Mouse (Mus musculus) MEL (cell line): Measurements from ENCODE around the gene Dok4. TPM values are rescaled to one million over a fixed set of nuclear protein-coding genes. Genes with fewer than 3 reads are reported as not detected.
"Not testable (repeated sequence)": the region's sequence is repeated elsewhere in the genome, so short reads cannot be mapped to it uniquely, and the experiment has no call there.

Experiments used
- DNase-seq: peaks from one replicate; pipeline ENCODE4 v3.0.0; 2011; ENCODE audit warnings: low read depth, low spot score
- H3K27ac ChIP-seq: 2 replicates; pipeline ENCODE4 v1.5.1; 2012; ENCODE audit warnings: low read depth, mild to moderate bottlenecking, control low read depth, low read length, moderate library complexity; ENCODE audit not compliant: control insufficient read depth
- H3K27me3 ChIP-seq, 2 experiments: fragments of 150-350 bp in 1 of 2; sonication (generic) in 1 of 2; 2 replicates each; pipeline ENCODE4 v1.6.1; 2012; ENCODE audit warnings: low read length in 2 of 2, mild to moderate bottlenecking in 2 of 2, improper control_type of control experiment in 1 of 2, moderate library complexity in 1 of 2; ENCODE audit not compliant: insufficient read depth in 2 of 2, control insufficient read depth in 1 of 2
- H3K36me3 ChIP-seq, 2 experiments: 2 replicates each; pipeline ENCODE4 v1.6.1; 2012 to 2014; ENCODE audit warnings: low read length in 2 of 2, improper control_type of control experiment in 1 of 2, inconsistent platforms in 1 of 2, mild to moderate bottlenecking in 1 of 2; ENCODE audit not compliant: insufficient read depth in 2 of 2, control insufficient read depth in 1 of 2
- H3K4me1 ChIP-seq, 2 experiments: fragments of 150-350 bp in 1 of 2; sonication (generic) in 1 of 2; 2 replicates each; pipeline ENCODE4 v1.6.1; 2012; ENCODE audit warnings: low read length in 2 of 2, improper control_type of control experiment in 1 of 2, mild to moderate bottlenecking in 1 of 2; ENCODE audit not compliant: insufficient read depth in 2 of 2, control insufficient read depth in 1 of 2
- H3K4me3 ChIP-seq, 2 experiments: fragments of 150-350 bp in 1 of 2; sonication (generic) in 1 of 2; 2 replicates each; pipeline ENCODE4 v1.5.1; 2012; ENCODE audit warnings: low read depth in 2 of 2, low read length in 2 of 2, mild to moderate bottlenecking in 2 of 2, moderate library complexity in 2 of 2, control low read depth in 1 of 2, improper control_type of control experiment in 1 of 2; ENCODE audit not compliant: control insufficient read depth in 1 of 2, insufficient read depth in 1 of 2
- H3K79me2 ChIP-seq: 2 replicates; pipeline ENCODE4 v1.6.1; 2012; ENCODE audit warnings: mild to moderate bottlenecking, low read length, moderate library complexity; ENCODE audit not compliant: control insufficient read depth, poor library complexity, insufficient read depth
- H3K9ac ChIP-seq: 2 replicates; pipeline ENCODE4 v1.6.1; 2012; ENCODE audit warnings: low read depth, mild to moderate bottlenecking, control low read depth, low read length, moderate library complexity; ENCODE audit not compliant: control insufficient read depth, poor library complexity, severe bottlenecking
- H3K9me3 ChIP-seq: fragments of 150-350 bp; sonication (generic); replicated peaks from 2 replicates; pipeline ENCODE4 v1.6.1; 2012; ENCODE audit warnings: mild to moderate bottlenecking, low read length, improper control_type of control experiment, moderate library complexity; ENCODE audit not compliant: insufficient read depth
- BHLHE40 ChIP-seq: IDR thresholded peaks from 2 replicates; pipeline ENCODE4 v1.6.1; 2012; ENCODE audit warnings: low read depth, mild to moderate bottlenecking, inconsistent platforms, low read length, improper control_type of control experiment, borderline replicate concordance
- CHD2 ChIP-seq: IDR thresholded peaks from 2 replicates; pipeline ENCODE4 v1.6.1; 2011; ENCODE audit warnings: low read length, improper control_type of control experiment
- CTCF ChIP-seq, 3 experiments: IDR thresholded peaks in 2 of 3; conservative IDR thresholded peaks in 1 of 3; 2 replicates each; pipeline ENCODE4 v1.5.1; 2011 to 2012; ENCODE audit warnings: low read length in 3 of 3, low read depth in 2 of 3, mild to moderate bottlenecking in 2 of 3, improper control_type of control experiment in 1 of 3, inconsistent platforms in 1 of 3, mixed read lengths in 1 of 3, moderate library complexity in 1 of 3; ENCODE audit not compliant: control insufficient read depth in 1 of 3, insufficient read depth in 1 of 3, poor library complexity in 1 of 3, severe bottlenecking in 1 of 3
- E2F4 ChIP-seq: IDR thresholded peaks from 2 replicates; pipeline ENCODE4 v1.6.1; 2011; ENCODE audit warnings: low read depth, low read length, improper control_type of control experiment, borderline replicate concordance
- ETS1 ChIP-seq: IDR thresholded peaks from 2 replicates; pipeline ENCODE4 v1.6.1; 2012; ENCODE audit warnings: low read depth, mild to moderate bottlenecking, inconsistent platforms, low read length, improper control_type of control experiment, moderate library complexity
- GATA1 ChIP-seq: IDR thresholded peaks from 2 replicates; pipeline ENCODE4 v1.6.1; 2011; ENCODE audit warnings: low read depth, low read length, improper control_type of control experiment
- JUND ChIP-seq: IDR thresholded peaks from 2 replicates; pipeline ENCODE4 v1.6.1; 2011; ENCODE audit warnings: low read depth, mild to moderate bottlenecking, improper control_type of control experiment, low read length
- MAFK ChIP-seq: IDR thresholded peaks from 2 replicates; pipeline ENCODE4 v1.6.1; 2011; ENCODE audit warnings: low read depth, mild to moderate bottlenecking, low read length, improper control_type of control experiment, borderline replicate concordance
- MAX ChIP-seq: IDR thresholded peaks from 2 replicates; pipeline ENCODE4 v1.6.1; 2011; ENCODE audit warnings: low read length, improper control_type of control experiment
- MYB ChIP-seq: IDR thresholded peaks from 2 replicates; pipeline ENCODE4 v1.6.1; 2011; ENCODE audit warnings: mild to moderate bottlenecking, low read depth, low read length, improper control_type of control experiment
- NELFE ChIP-seq: IDR thresholded peaks from 2 replicates; pipeline ENCODE4 v1.6.1; 2011; ENCODE audit warnings: low read depth, low read length, improper control_type of control experiment
- NRF1 ChIP-seq: IDR thresholded peaks from 2 replicates; pipeline ENCODE4 v1.6.1; 2014; ENCODE audit warnings: low read depth, mild to moderate bottlenecking, inconsistent platforms, low read length, improper control_type of control experiment, moderate library complexity; ENCODE audit not compliant: poor library complexity, insufficient read depth, severe bottlenecking
- POLR2A ChIP-seq, 2 experiments: IDR thresholded peaks; 2 replicates each; pipeline ENCODE4 v1.6.1; 2011 to 2012; ENCODE audit warnings: low read length in 2 of 2, mild to moderate bottlenecking in 2 of 2, control low read depth in 1 of 2, improper control_type of control experiment in 1 of 2, low read depth in 1 of 2, moderate library complexity in 1 of 2; ENCODE audit not compliant: control insufficient read depth in 1 of 2, insufficient read depth in 1 of 2, poor library complexity in 1 of 2
- RAD21 ChIP-seq: IDR thresholded peaks from 2 replicates; pipeline ENCODE4 v1.6.1; 2011; ENCODE audit warnings: mild to moderate bottlenecking, low read depth, low read length, improper control_type of control experiment
- RCOR1 ChIP-seq: IDR thresholded peaks from 2 replicates; pipeline ENCODE4 v1.6.1; 2012; ENCODE audit warnings: low read depth, mild to moderate bottlenecking, inconsistent platforms, low read length, improper control_type of control experiment
- UBTF ChIP-seq: IDR thresholded peaks from 2 replicates; pipeline ENCODE4 v1.6.1; 2012; ENCODE audit warnings: low read depth, mild to moderate bottlenecking, inconsistent platforms, low read length, improper control_type of control experiment, moderate library complexity, borderline replicate concordance; ENCODE audit not compliant: insufficient read depth
- USF1 ChIP-seq: IDR thresholded peaks from 2 replicates; pipeline ENCODE4 v1.6.1; 2014; ENCODE audit warnings: low read depth, mild to moderate bottlenecking, inconsistent platforms, low read length, improper control_type of control experiment, moderate library complexity
- ZC3H11A ChIP-seq: IDR thresholded peaks from 2 replicates; pipeline ENCODE4 v1.6.1; 2012; ENCODE audit warnings: low read depth, mild to moderate bottlenecking, inconsistent platforms, low read length, improper control_type of control experiment
- ZKSCAN1 ChIP-seq: IDR thresholded peaks from 2 replicates; pipeline ENCODE4 v1.6.1; 2012; ENCODE audit warnings: low read depth, mild to moderate bottlenecking, inconsistent platforms, low read length, improper control_type of control experiment, moderate library complexity
- polyA plus RNA-seq, 2 experiments: library from polyadenylated mRNA; stranded (reverse) in 1 of 2; unstranded in 1 of 2; fragments of >175 nt in 1 of 2; fragments of >200 nt in 1 of 2; gene quantifications; 2 replicates each; pipeline versions ENCODE4 v1.2.1 to v1.2.4; 2012; ENCODE audit warnings: low replicate concordance in 2 of 2, low read depth in 1 of 2; ENCODE audit not compliant: insufficient read length in 2 of 2, insufficient read depth in 1 of 2, missing spikeins in 1 of 2
- total RNA-seq: library from RNA; depleted of rRNA; stranded (reverse); fragments of 300-350 nt; gene quantifications from 2 replicates; pipeline ENCODE4 v1.2.3, GENCODE M21; 2012

The Dok4 gene
- total and polyA plus RNA-seq, 3 experiments: 1.5 to 3.2 TPM; not detected in 1

DNA sequence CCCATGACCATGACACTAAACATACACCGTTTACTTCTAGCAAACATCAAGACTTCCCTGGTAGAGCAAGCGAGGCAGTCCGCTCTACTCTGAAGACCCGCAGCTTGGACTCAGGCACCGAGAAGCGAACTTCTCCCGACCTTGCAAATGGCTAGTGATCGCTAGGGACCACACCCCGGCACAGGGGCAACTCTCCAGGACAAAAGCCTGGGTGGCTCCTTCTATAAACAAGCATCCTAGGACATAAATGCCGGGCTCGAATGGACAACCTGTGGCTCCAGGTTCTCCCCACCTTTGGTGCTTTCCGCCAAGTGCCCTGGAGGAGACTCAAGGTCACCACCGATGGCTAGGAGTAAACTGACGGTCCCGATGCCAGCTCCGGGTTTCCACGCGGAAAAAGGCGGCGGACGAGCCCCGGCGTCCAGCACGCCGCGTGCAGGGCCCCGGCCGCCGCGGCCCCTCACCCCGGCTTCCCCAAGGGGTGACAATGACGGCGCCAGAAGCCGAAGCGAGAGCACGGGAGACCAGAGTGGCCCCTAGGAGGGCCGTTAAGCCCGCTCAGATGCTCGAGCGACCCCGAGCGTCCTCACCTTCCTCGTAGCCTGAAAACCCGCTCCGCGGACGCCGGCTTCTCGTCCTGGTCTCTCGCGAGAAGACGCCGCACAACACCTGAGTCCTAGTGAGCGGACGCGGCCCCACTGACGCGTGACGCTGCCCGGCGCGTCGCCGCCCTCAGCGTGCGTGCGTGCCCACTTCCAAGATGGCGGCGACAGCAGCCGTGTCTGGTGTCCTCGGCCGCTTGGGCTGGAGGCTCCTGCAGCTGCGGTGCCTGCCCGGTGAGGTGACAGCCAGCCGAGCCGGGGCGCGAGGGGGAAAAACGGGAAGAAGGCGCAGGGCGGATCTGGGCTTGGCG, 38.2 kb downstream of the Dok4 start, which contains the start of the genes Coq9 and Ciapin1 (continued):
- peak; percentile 84 to 98; a peak in 3 of 4 replicates for TF ChIP-seq POLR2A (IDR thresholded peaks at IDR 0.05; ENCODE audit: control insufficient read depth in 1 of 2, insufficient read depth in 1 of 2, low read depth in 1 of 2, low read length in 2 of 2, poor library complexity in 1 of 2)
- no peak for TF ChIP-seq ZKSCAN1
- TF ChIP-seq RAD21: no peak
- no peak for TF ChIP-seq MYB
- peak; percentile 58 for TF ChIP-seq MAX
- TF ChIP-seq, all 39 proteins: peak for 17

DNA sequence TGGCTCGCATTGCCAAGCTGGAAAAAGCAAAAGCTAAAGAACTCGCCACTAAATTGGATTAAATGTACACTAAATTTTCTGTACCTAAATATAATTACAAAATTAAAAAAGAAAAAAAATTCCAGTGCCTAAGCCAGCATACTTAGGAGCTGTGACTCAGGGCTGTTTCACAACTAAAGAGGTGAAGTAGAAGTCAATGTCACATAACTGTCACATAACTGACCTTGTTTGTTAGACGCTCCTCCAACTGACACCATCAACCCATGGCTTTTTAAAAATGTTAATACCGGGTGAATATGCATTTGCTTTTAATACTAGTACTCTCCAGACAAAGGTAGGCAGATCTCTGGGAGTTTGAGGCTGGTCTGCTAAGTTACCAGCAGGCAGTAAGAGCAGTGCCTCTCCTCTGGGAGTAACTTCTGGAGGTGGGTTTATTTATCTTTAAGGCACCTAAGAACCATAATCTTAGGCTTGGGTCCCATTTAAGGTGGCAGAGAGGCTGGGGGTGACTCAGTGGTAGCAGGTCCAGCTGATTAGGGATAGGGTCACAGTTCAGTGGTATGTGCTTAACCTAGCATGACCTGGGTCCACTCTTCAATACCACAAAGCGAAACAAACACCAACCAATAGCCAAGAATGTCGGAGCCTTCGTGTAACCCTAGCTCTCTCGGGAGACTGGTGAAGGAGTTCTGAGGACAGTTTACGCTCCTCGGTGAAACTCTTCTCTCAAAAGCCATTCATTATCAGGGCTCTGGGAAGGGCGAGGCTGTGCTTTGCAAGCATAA, 39.5 kb downstream of the Dok4 start:
- DNase-seq: peak; percentile 30
- Histone ChIP-seq H3K9ac (peak overlapping the region; percentile 89), H3K27me3 (no peaks in the 10 kb centered on the region), H3K4me3 (peak overlapping the region; percentile 74 to 81), H3K27ac (no peak overlapping the region), H3K79me2 (peaks cover 45% of the 10 kb centered on the region), H3K4me1 (peaks cover 4 to 6% of the 10 kb centered on the region in 2 experiments), H3K36me3 (peaks cover 9 to 16% of the 10 kb centered on the region in 2 experiments), H3K9me3 (no peaks in the 10 kb centered on the region)
- TF ChIP-seq BHLHE40 (no peak), MAX (no peak), CTCF (IDR thresholded peaks at IDR 0.05 in 2 of 3, conservative IDR thresholded peaks at IDR 0.05 in 1 of 3; ENCODE audit: control insufficient read depth in 1 of 3, insufficient read depth in 1 of 3, low read depth in 2 of 3, low read length in 3 of 3, poor library complexity in 1 of 3, severe bottlenecking in 1 of 3) (no peak), CHD2 (no peak), UBTF (no peak), NRF1 (no peak), JUND (no peak), GATA1 (no peak), MAFK (no peak), MYB (no peak), E2F4 (no peak), NELFE (no peak), RCOR1 (no peak), ZC3H11A (no peak), ETS1 (no peak), USF1 (no peak)

DNA sequence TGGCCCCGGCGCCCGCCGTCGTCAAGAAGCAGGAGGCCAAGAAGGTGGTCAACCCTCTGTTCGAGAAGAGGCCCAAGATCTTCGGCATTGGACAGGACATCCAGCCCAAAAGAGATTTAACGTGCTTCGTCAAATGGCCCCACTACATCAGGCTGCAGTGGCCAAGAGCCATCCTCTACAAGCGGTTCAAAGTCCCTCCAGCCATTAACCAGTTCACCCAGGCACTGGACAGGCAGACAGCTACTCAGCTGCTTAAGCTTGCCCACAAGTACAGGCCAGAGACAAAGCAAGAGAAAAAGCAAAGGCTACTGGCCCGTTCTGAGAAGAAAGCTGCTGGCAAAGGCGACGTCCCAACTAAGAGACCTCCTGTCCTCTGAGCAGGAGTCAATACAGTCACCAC, 40.4 kb downstream of the Dok4 start:
- H3K27ac ChIP-seq, DNase-seq, H3K4me3 ChIP-seq, H3K9me3 ChIP-seq, H3K4me1 ChIP-seq, H3K9ac ChIP-seq, H3K27me3 ChIP-seq: not testable (repeated sequence)
- H3K36me3 ChIP-seq: peaks cover 14 to 16% of the 10 kb centered on the region in 2 experiments
- H3K79me2 ChIP-seq: peaks cover 45% of the 10 kb centered on the region
